Mouse (Mus musculus): ENCODE measurements around the gene Vps26a. TPM values are rescaled to one million over a fixed set of nuclear protein-coding genes. Genes with fewer than 3 reads are reported as not detected.
A peak's percentile ranks its signal among the peaks of the same experiment; 100 is the strongest.

The Vps26a gene
- total and polyA plus RNA-seq, 3 experiments = 4.4 to 58.8 (median 54.8) TPM

- peak; percentile 11 for DNase-seq
Observed at GRCm38 (mm10) chr10:62418831-62419356, 67.7 kb downstream of the Vps26a start.

- DNase-seq = no peak
Observed at GRCm38 (mm10) chr10:62413606-62413982, 73.0 kb downstream of the Vps26a start.

- no peak for DNase-seq
Observed at GRCm38 (mm10) chr10:62412906-62413605, 73.5 kb downstream of the Vps26a start.

GRCm38 (mm10) chr10:62411431-62412410 lies 74.9 kb downstream of the Vps26a start:
- DNase-seq = no peak

GRCm38 (mm10) chr10:62410943-62411342 lies 75.7 kb downstream of the Vps26a start:
- peak; percentile 66 for DNase-seq

Other genes starting within 250 kb of the Vps26a start
- gene Tacr2, start 234.4 kb downstream of the Vps26a start, total RNA-seq (2021) = 10 to 100 TPM; 21.8 to 64.4 TPM
- gene Tacr2, start 234.4 kb downstream of the Vps26a start, polyA plus RNA-seq (2012; rRNA removed) = 146 and 235 TPM in 2 replicates
- 10 to 100 TPM; 23.7 to 40.0 TPM for gene Hk1, start 106.9 kb downstream of the Vps26a start, total RNA-seq (2021)
- gene Hk1, start 106.9 kb downstream of the Vps26a start, polyA plus RNA-seq (2012; rRNA removed) = 25.5 and 26.9 TPM in 2 replicates
- gene Hkdc1, start 64.3 kb downstream of the Vps26a start, total RNA-seq (2021) = not detected
- 0.03 TPM in 1 of 2 replicates, not detected in the other for gene Hkdc1, start 64.3 kb downstream of the Vps26a start, polyA plus RNA-seq (2012; rRNA removed)
- under 1 TPM; 0.35 TPM for gene 4930507D05Rik, start 37.3 kb downstream of the Vps26a start, total RNA-seq (2021)
- gene 4930507D05Rik, start 37.3 kb downstream of the Vps26a start, polyA plus RNA-seq (2012; rRNA removed) = not detected in 2 replicates
- 10 to 100 TPM; 33.6 to 36.7 TPM for gene Supv3l1, start 37.1 kb downstream of the Vps26a start, total RNA-seq (2021)
- gene Supv3l1, start 37.1 kb downstream of the Vps26a start, polyA plus RNA-seq (2012; rRNA removed) = 19.7 and 25.4 TPM in 2 replicates
- gene Srgn, start 40.6 kb upstream of the Vps26a start, total RNA-seq (2021) = 10 to 100 TPM; 46.7 to 61.5 TPM
- 7.2 and 11.5 TPM in 2 replicates for gene Srgn, start 40.6 kb upstream of the Vps26a start, polyA plus RNA-seq (2012; rRNA removed)
- 10 to 100 TPM; 57.7 to 60.8 TPM for gene Kif1bp, start 91.7 kb upstream of the Vps26a start, total RNA-seq (2021)
- gene Kif1bp, start 91.7 kb upstream of the Vps26a start, polyA plus RNA-seq (2012; rRNA removed) = 64.0 and 74.9 TPM in 2 replicates
- 10 to 100 TPM; 54.7 to 74.4 TPM for gene Ddx21, start 115.5 kb upstream of the Vps26a start, total RNA-seq (2021)
- gene Ddx21, start 115.5 kb upstream of the Vps26a start, polyA plus RNA-seq (2012; rRNA removed) = 3.4 and 4.7 TPM in 2 replicates
- 100 to 1,000 TPM; 103 to 108 TPM for gene Ddx50, start 164.4 kb upstream of the Vps26a start, total RNA-seq (2021)
- gene Ddx50, start 164.4 kb upstream of the Vps26a start, polyA plus RNA-seq (2012; rRNA removed) = 2.7 and 4.1 TPM in 2 replicates
- 1 to 10 TPM in 1 of 2 experiments, under 1 TPM in 1; 0.61 to 1.1 TPM for gene Stox1, start 239.3 kb upstream of the Vps26a start, total RNA-seq (2021)
- 0.18 TPM in 1 of 2 replicates, not detected in the other for gene Stox1, start 239.3 kb upstream of the Vps26a start, polyA plus RNA-seq (2012; rRNA removed)